Mouse (Mus musculus) layer of hippocampus, adult 8-10 months (tissue): ENCODE measurements at regions not wholly inside any gene's neighbourhood (a gene's known extent, or its start where the extent isn't known, plus 50 kb on each side); places are given as distances from the start of the nearest gene placed in this dataset.
"Not testable (repeated sequence)": the region's sequence is repeated elsewhere in the genome, so short reads cannot be mapped to it uniquely, and the experiment has no call there.

Source experiments
- DNase-seq, 2 experiments: peaks; one replicate each; pipeline ENCODE4 v3.0.0; 2022; ENCODE audit warnings: low spot score in 2 of 2

GRCm38 (mm10) chr14:102805936-102806923 lies 176.2 kb downstream of the Kctd12 start:
- peak in 1 of 2 experiments; percentile 11 for DNase-seq

- DNase-seq = no peak
Observed at GRCm38 (mm10) chr14:102795676-102796075, 186.8 kb downstream of the Kctd12 start.

GRCm38 (mm10) chr14:102794898-102795297 lies 187.5 kb downstream of the Kctd12 start:
- no peak for DNase-seq

GRCm38 (mm10) chr14:102793753-102794152 lies 188.7 kb downstream of the Kctd12 start:
- DNase-seq = no peak

- no peak for DNase-seq
Observed at GRCm38 (mm10) chr14:102790916-102791315, 191.5 kb downstream of the Kctd12 start.

- DNase-seq = no peak
Observed at GRCm38 (mm10) chr14:102782227-102782626, 200.2 kb downstream of the Kctd12 start.

- peak in 1 of 2 experiments; percentile 7 for DNase-seq
Observed at GRCm38 (mm10) chr14:102769716-102770115, 212.7 kb downstream of the Kctd12 start.

- DNase-seq = no peak
Observed at GRCm38 (mm10) chr14:102748687-102749086, 233.8 kb downstream of the Kctd12 start.

- no peak for DNase-seq
Observed at GRCm38 (mm10) chr14:102742331-102742730, 240.1 kb downstream of the Kctd12 start.

- no peak for DNase-seq
Observed at GRCm38 (mm10) chr14:102736656-102737055, 245.8 kb downstream of the Kctd12 start.

GRCm38 (mm10) chr14:102733718-102734117 lies 248.7 kb downstream of the Kctd12 start:
- DNase-seq = not testable (repeated sequence)

- DNase-seq = no peak
Observed at GRCm38 (mm10) chr14:102731746-102732145, 250.7 kb downstream of the Kctd12 start.

GRCm38 (mm10) chr14:102722633-102723032 lies 259.8 kb downstream of the Kctd12 start:
- DNase-seq = no peak

GRCm38 (mm10) chr14:102718558-102718957 lies 263.9 kb downstream of the Kctd12 start:
- no peak for DNase-seq

GRCm38 (mm10) chr14:102712600-102712999 lies 269.8 kb downstream of the Kctd12 start:
- no peak for DNase-seq

- no peak for DNase-seq
Observed at GRCm38 (mm10) chr14:102706704-102707336, 275.6 kb downstream of the Kctd12 start.

- no peak for DNase-seq
Observed at GRCm38 (mm10) chr14:102701108-102701507, 281.3 kb downstream of the Kctd12 start.

GRCm38 (mm10) chr14:102700457-102700856 lies 282.0 kb downstream of the Kctd12 start:
- DNase-seq = no peak

- no peak for DNase-seq
Observed at GRCm38 (mm10) chr14:102699015-102699414, 283.4 kb downstream of the Kctd12 start.

GRCm38 (mm10) chr14:102686791-102687190 lies 295.6 kb downstream of the Kctd12 start:
- no peak for DNase-seq

GRCm38 (mm10) chr14:102676582-102676981 lies 305.9 kb downstream of the Kctd12 start:
- no peak for DNase-seq

GRCm38 (mm10) chr14:102674635-102675034 lies 307.8 kb downstream of the Kctd12 start:
- no peak for DNase-seq
